Mouse (Mus musculus): Measurements from ENCODE around the gene Ift57. TPM values are rescaled to one million over a fixed set of nuclear protein-coding genes. Genes with fewer than 3 reads are reported as not detected.

Ift57 gene
- polyA plus RNA-seq, 1 experiment from 2014 or later = 22.6 TPM

GRCm38 (mm10) chr16:49814419-49814818 lies 115.4 kb downstream of the Ift57 start:
- Histone ChIP-seq H3K9ac (replicated peaks; ENCODE audit: low read depth) (no peak overlapping the region), H3K4me1 (ENCODE audit: insufficient read depth, low read depth, low read length) (no peaks in the 10 kb centered on the region), H3K27ac (ENCODE audit: low read length) (no peak overlapping the region), H3K9me3 (ENCODE audit: low read length) (no peaks in the 10 kb centered on the region), H3K4me2 (replicated peaks; ENCODE audit: low read depth, low read length) (no peak overlapping the region), H3K27me3 (replicated peaks; ENCODE audit: insufficient read depth, low read length) (no peaks in the 10 kb centered on the region), H3K4me3 (ENCODE audit: low read depth, low read length) (no peak overlapping the region), H3K36me3 (ENCODE audit: insufficient read depth, low read length) (no peaks in the 10 kb centered on the region)
- DNase-seq (ENCODE audit: low spot score) (no peak), ATAC-seq (peak; percentile 30; the same call in 1 of the 2 replicates)
- TF ChIP-seq EP300 (IDR thresholded peaks at IDR 0.05) (no peak), CTCF (IDR thresholded peaks at IDR 0.05) (no peak)
- WGBS = 47% methylated on average over 4 of the region's 4 CpGs

Other genes with a start within 250 kb of the Ift57 start
- gene Cd47, start 101.3 kb downstream of the Ift57 start, polyA plus RNA-seq (2015; fragmentation: Nextera tagmentation; extraction: Ambion mirVana) = 219 and 245 TPM in 2 replicates

Data from lung, postnatal 0 days (tissue).